Mouse (Mus musculus) myocyte (in vitro differentiated cells): ENCODE measurements around the gene Spaca7.

Experiments
- CEBPB ChIP-seq: IDR thresholded peaks from 2 replicates; pipeline ENCODE4 v1.6.1; 2011; ENCODE audit warnings: mild to moderate bottlenecking, moderate library complexity; ENCODE audit not compliant: poor library complexity, insufficient read depth, severe bottlenecking
- E2F4 ChIP-seq: IDR thresholded peaks from one replicate; pipeline ENCODE4 v1.6.1; 2011; ENCODE audit warnings: mild to moderate bottlenecking, control low read depth, moderate library complexity; ENCODE audit not compliant: insufficient read depth
- MAX ChIP-seq: IDR thresholded peaks from one replicate; pipeline ENCODE4 v1.6.1; 2011; ENCODE audit warnings: low read depth, mild to moderate bottlenecking, control low read depth
- MYOD1 ChIP-seq, 3 experiments: IDR thresholded peaks; one replicate each; pipeline ENCODE4 v1.6.1; 2011; ENCODE audit warnings: control low read depth in 2 of 3, low read depth in 2 of 3, mild to moderate bottlenecking in 2 of 3, moderate library complexity in 1 of 3; ENCODE audit not compliant: insufficient read length in 2 of 3, control insufficient read depth in 1 of 3
- POLR2A ChIP-seq: IDR thresholded peaks from one replicate; pipeline ENCODE4 v1.6.1; 2011; ENCODE audit warnings: low read depth, mild to moderate bottlenecking, control low read depth, moderate library complexity; ENCODE audit not compliant: insufficient read length
- REST ChIP-seq: IDR thresholded peaks from one replicate; pipeline ENCODE4 v1.6.1; 2011; ENCODE audit warnings: mild to moderate bottlenecking, control low read depth, moderate library complexity; ENCODE audit not compliant: insufficient read depth, insufficient read length
- TCF12 ChIP-seq: IDR thresholded peaks from one replicate; pipeline ENCODE4 v1.6.1; 2011; ENCODE audit warnings: mild to moderate bottlenecking, control low read depth; ENCODE audit not compliant: poor library complexity, insufficient read depth, severe bottlenecking
- USF1 ChIP-seq: IDR thresholded peaks from one replicate; pipeline ENCODE4 v1.6.1; 2011; ENCODE audit warnings: low read depth, mild to moderate bottlenecking, control low read depth, moderate library complexity

- TF ChIP-seq MAX (no peak), REST (no peak), CEBPB (no peak), E2F4 (no peak), POLR2A (no peak), MYOD1 (IDR thresholded peaks at IDR 0.05; ENCODE audit: control insufficient read depth in 1 of 3, insufficient read length in 2 of 3, low read depth in 2 of 3) (no peak), USF1 (no peak), TCF12 (no peak)
Measured at GRCm38 (mm10) chr8:12644894-12645293, 72.1 kb downstream of the Spaca7 start.
